Mouse (Mus musculus): ENCODE results near the gene Ddrgk1.

- no peak for TF ChIP-seq HCFC1 (IDR thresholded peaks at IDR 0.05; ENCODE audit: borderline replicate concordance, insufficient read depth, low read length)
- no peak for TF ChIP-seq MAFK (IDR thresholded peaks at IDR 0.05; ENCODE audit: insufficient read depth, low read depth, low read length)
- no peak for TF ChIP-seq CHD2 (IDR thresholded peaks at IDR 0.05; ENCODE audit: low read depth, low read length)
- no peak for TF ChIP-seq ZC3H11A (IDR thresholded peaks at IDR 0.05; ENCODE audit: borderline replicate concordance, low read depth, low read length)
Observed at GRCm38 (mm10) chr2:130645198-130645597, 19.3 kb downstream of the Ddrgk1 start.

Measured in ES-E14 (cell line).